Mouse (Mus musculus) neutrophil, adult 65 days (primary cell): Measurements from ENCODE around the gene Zfp609. TPM values are rescaled to one million over a fixed set of nuclear protein-coding genes. Genes with fewer than 3 reads are reported as not detected.

ENCODE experiments used
- total RNA-seq: library from RNA; stranded (reverse); gene quantifications from 2 replicates; pipeline ENCODE4 v1.2.4, GENCODE M21; 2023

The Zfp609 gene
- total RNA-seq = 22.7 and 24.6 TPM in 2 replicates

DNA sequence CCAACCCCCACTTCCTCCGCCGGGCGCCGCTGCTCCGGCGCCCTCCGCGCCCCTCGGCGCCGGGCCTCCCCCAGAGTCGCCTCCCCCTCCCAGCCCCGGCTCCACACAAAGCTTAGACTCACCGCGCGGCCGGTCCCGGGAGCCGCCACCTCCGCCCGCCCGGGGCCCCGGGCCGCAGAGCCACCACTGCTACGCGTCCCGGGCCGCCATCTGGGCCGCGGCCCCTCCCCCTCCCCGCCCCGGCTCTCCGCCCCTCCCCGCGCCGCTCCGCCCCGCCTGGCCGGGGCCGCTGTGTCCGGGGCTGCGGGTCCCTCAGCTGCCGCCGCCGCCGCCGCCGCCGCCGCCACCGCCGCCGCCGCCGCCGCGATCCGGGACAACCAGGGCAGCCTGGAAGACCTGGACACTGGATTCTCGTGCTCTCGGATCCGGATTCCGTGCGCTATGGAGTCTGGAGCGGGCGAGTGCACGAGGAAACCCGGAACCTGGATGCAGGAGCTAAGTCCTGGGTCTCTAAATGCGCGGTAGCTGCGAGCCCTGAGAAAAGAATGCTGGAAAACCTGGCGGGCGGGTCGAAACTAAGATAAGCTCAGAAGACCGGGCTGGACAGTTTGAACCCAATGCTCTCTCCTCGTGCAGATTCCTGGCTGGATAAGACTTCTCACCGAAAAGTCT is at the start of gene Zfp609:
Gene Zfp609, minus strand, starts transcription at position 221 of the 672 bp plus-strand sequence.

DNA sequence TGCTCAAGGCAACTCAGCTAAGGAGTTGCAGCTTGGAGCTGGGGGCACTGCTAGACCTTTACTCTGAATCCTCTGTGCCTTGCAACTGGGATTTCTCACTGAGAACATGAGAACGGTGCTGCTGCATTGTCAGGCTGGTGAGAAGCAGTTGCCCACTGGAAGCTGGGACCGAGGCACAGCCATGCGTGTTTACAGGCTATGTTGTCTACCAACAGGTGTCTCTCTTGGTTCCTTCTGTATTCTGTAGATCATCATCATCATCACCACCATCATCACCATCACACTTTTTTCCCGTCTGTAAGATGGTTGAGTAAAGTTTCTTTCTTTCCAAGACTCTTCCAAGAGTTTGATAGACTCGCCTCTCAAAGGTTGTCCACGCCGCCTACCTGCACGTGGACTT is 159.7 kb downstream of the Zfp609 start, which contains the start of gene Oaz2:
Gene Oaz2, plus strand, starts transcription at position 301 of the 400 bp plus-strand sequence.

Other genes starting within 250 kb of the Zfp609 start
- gene Plekho2, start 247.5 kb downstream of the Zfp609 start, total RNA-seq = 205 and 249 TPM in 2 replicates
- gene Pif1, start 240.4 kb downstream of the Zfp609 start, total RNA-seq = 8.9 and 10.4 TPM in 2 replicates
- 0.32 and 1.2 TPM in 2 replicates for gene Rbpms2, start 197.9 kb downstream of the Zfp609 start, total RNA-seq
- 71.0 and 75.2 TPM in 2 replicates for gene Oaz2, start 159.6 kb downstream of the Zfp609 start, total RNA-seq
- 82.6 and 100 TPM in 2 replicates for gene Pclaf, start 62.7 kb upstream of the Zfp609 start, total RNA-seq
- gene Trip4, start 81.2 kb upstream of the Zfp609 start, total RNA-seq = 26.5 and 27.5 TPM in 2 replicates
- 45.7 and 59.8 TPM in 2 replicates for gene Csnk1g1, start 81.4 kb upstream of the Zfp609 start, total RNA-seq
- gene Ppib, start 232.7 kb upstream of the Zfp609 start, total RNA-seq = 129 and 167 TPM in 2 replicates
- not detected in 2 replicates for gene Snx22, start 242.2 kb upstream of the Zfp609 start, total RNA-seq